In the genomic region with DNA sequence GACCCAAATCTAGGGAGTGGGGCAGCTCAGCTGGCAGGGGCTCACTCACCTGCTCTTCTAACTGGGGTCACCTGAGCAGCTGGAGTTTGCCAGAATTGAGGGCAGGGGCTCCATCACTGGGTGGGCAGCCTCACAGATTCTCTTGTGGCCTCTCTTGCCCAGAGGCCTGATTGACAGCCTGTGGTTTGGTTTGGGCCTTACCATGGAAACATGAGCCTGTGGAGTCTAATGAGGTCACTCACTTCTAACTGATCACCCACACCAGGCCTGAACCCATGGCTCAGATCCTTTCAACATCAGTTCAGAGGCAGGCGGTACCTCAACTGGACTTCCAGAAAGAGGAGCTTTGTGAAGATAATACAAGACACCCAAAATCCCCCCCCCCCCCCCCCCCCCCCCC, we compare ENCODE assay signal across 9 mouse cellular contexts. TPM values are rescaled to one million over a fixed set of nuclear protein-coding genes. Genes with fewer than 3 reads are reported as not detected.
DNase-seq lines count a peak whose midpoint lies in the region; ATAC-seq and TF ChIP-seq lines count a peak whose summit lies in the region.
"Had no signal": no experiment of that assay in that cellular context is flagged by ENCODE, and none has a peak within 500 bp of the region (broad histone marks: within the 10 kb centered on the region; RNA-seq: fewer than 3 reads in every experiment).

No protein-coding gene starts in this region.

- H3K36me3 ChIP-seq in heart, adult 2 months (ENCODE audit: control insufficient read depth, insufficient read depth, low read length), result no peaks in the 10 kb centered on the region
- no peaks in the 10 kb centered on the region for H3K36me3 ChIP-seq in CH12.LX (replicated peaks in 1 of 2; ENCODE audit: control insufficient read depth in 1 of 2, insufficient read depth in 1 of 2, low read length in 1 of 2)
- no peaks in the 10 kb centered on the region for H3K36me3 ChIP-seq in forebrain, embryonic 16.5 days (ENCODE audit: control insufficient read depth, insufficient read depth)

- 54% methylated on average over 1 of the region's 1 CpGs for WGBS in heart, adult 2 months
- WGBS in forebrain, embryonic 16.5 days, result 11% methylated on average over 1 of the region's 1 CpGs

- intact Hi-C loops in heart, adult 2 months (cut with DNase I), result no loop called here
- intact Hi-C loops in heart, postnatal 14 days (cut with DNase I), result no loop called here

- peak; percentile 56 for ATAC-seq in forebrain, embryonic 16.5 days
- ATAC-seq in erythroid progenitor cell, adult 5-6 weeks (replicated peaks; ENCODE audit: low FRiP score, poor library complexity, severe bottlenecking), result no peak

- DNase-seq in heart, adult 2 months, result peak; percentile 20 to 23
- DNase-seq in heart, postnatal 14 days, result no peak
- peak; percentile 55 for DNase-seq in CH12.LX (ENCODE audit: extremely low read depth)
- DNase-seq in lung, postnatal 36 days, result peak; percentile 7
- no peak for DNase-seq in testis, postnatal 14 days (ENCODE audit: low spot score)
- no peak for DNase-seq in adrenal gland, postnatal 25 days

- dilution Hi-C loops in CH12.LX (cut with MboI; ENCODE audit: extremely low pct_ligation_motif_present, extremely low pct_unique_long_range_greater_than_20kb, low sequenced_read_pairs), result no loop called here

- peak overlapping the region; percentile 82 for H3K4me2 ChIP-seq in CH12.LX (ENCODE audit: insufficient read depth, low read depth, poor library complexity, severe bottlenecking)
- H3K4me2 ChIP-seq in forebrain, embryonic 16.5 days (ENCODE audit: low read length), result peak overlapping the region; percentile 23

- H3K9me3 ChIP-seq in CH12.LX (replicated peaks; ENCODE audit: low read length), result no peaks in the 10 kb centered on the region
- no peaks in the 10 kb centered on the region for H3K9me3 ChIP-seq in forebrain, embryonic 16.5 days (ENCODE audit: control insufficient read depth, low read length)

- TF ChIP-seq POLR2A in heart, adult 2 months (IDR thresholded peaks at IDR 0.05; ENCODE audit: insufficient read depth, low read depth, low read length), result no peak
- TF ChIP-seq POLR2A in CH12.LX (IDR thresholded peaks at IDR 0.05; ENCODE audit: low read depth, low read length), result no peak

- no peak for TF ChIP-seq RAD21 in CH12.LX (IDR thresholded peaks at IDR 0.05; ENCODE audit: low read depth, low read length)

- TF ChIP-seq CTCF in heart, adult 2 months (IDR thresholded peaks at IDR 0.05), result no peak
- TF ChIP-seq CTCF in CH12.LX (conservative IDR thresholded peaks at IDR 0.05 in 1 of 2, IDR thresholded peaks at IDR 0.05 in 1 of 2; ENCODE audit: low read depth in 2 of 2, low read length in 2 of 2), result no peak

- in situ Hi-C loops in CH12.LX (cut with MboI; ENCODE audit: low pct_ligation_motif_present, low pct_unique_long_range_greater_than_20kb, low sequenced_read_pairs), result no loop called here

- no peak overlapping the region for H3K4me3 ChIP-seq in heart, adult 2 months
- H3K4me3 ChIP-seq in CH12.LX (replicated peaks in 1 of 3; ENCODE audit: low read depth in 2 of 3, low read length in 2 of 3, poor library complexity in 1 of 3), result no peak overlapping the region
- no peak overlapping the region for H3K4me3 ChIP-seq in forebrain, embryonic 16.5 days (replicated peaks; ENCODE audit: low read length)

- no peaks in the 10 kb centered on the region for H3K79me2 ChIP-seq in heart, adult 2 months (replicated peaks; ENCODE audit: control insufficient read depth, insufficient read depth, low read length)
- no peaks in the 10 kb centered on the region for H3K79me2 ChIP-seq in CH12.LX (replicated peaks; ENCODE audit: control insufficient read depth, extremely low read depth, insufficient read depth, poor library complexity, severe bottlenecking)

- no peaks in the 10 kb centered on the region for H3K27me3 ChIP-seq in heart, adult 2 months (ENCODE audit: control insufficient read depth, insufficient read depth, low read length)
- no peaks in the 10 kb centered on the region for H3K27me3 ChIP-seq in CH12.LX (replicated peaks)
- H3K27me3 ChIP-seq in forebrain, embryonic 16.5 days (replicated peaks; ENCODE audit: control insufficient read depth, insufficient read depth, low read length), result no peaks in the 10 kb centered on the region

- H3K27ac ChIP-seq in heart, adult 2 months, result no peak overlapping the region; the same call in 1 of the 2 replicates
- no peak overlapping the region for H3K27ac ChIP-seq in CH12.LX (ENCODE audit: insufficient read depth, low read depth)
- H3K27ac ChIP-seq in forebrain, embryonic 16.5 days (ENCODE audit: low read length), result peak overlapping the region; percentile 69

- no peak for TF ChIP-seq EP300 in heart, adult 2 months (IDR thresholded peaks at IDR 0.05; ENCODE audit: insufficient read depth, low read depth, low read length)
- no peak for TF ChIP-seq EP300 in CH12.LX (IDR thresholded peaks at IDR 0.05; ENCODE audit: low read length)

- no peak overlapping the region for H3K9ac ChIP-seq in heart, adult 2 months (ENCODE audit: low read depth, low read length)
- no peak overlapping the region for H3K9ac ChIP-seq in CH12.LX (ENCODE audit: insufficient read depth, low read depth)
- no peak overlapping the region for H3K9ac ChIP-seq in forebrain, embryonic 16.5 days (replicated peaks; ENCODE audit: low read depth, low read length)

- peaks cover 2% of the 10 kb centered on the region; the same call in 1 of the 2 replicates for H3K4me1 ChIP-seq in heart, adult 2 months (ENCODE audit: control insufficient read depth, insufficient read depth, low read length)
- H3K4me1 ChIP-seq in CH12.LX (ENCODE audit: control insufficient read depth in 1 of 2, insufficient read depth in 2 of 2), result peaks cover 9 to 32% of the 10 kb centered on the region in 2 experiments
- H3K4me1 ChIP-seq in forebrain, embryonic 16.5 days (replicated peaks; ENCODE audit: control insufficient read depth, insufficient read depth, low read length), result peaks cover 17% of the 10 kb centered on the region

TF ChIP-seq in CH12.LX, 34 proteins besides CTCF, POLR2A, EP300 and RAD21:
- TF ChIP-seq CHD1 (IDR thresholded peaks at IDR 0.05; ENCODE audit: low read depth, low read length) (no peak), TCF12 (IDR thresholded peaks at IDR 0.05; ENCODE audit: low read depth, low read length) (no peak), SMC3 (IDR thresholded peaks at IDR 0.05; ENCODE audit: low read depth, low read length) (no peak), SIN3A (IDR thresholded peaks at IDR 0.05; ENCODE audit: low read length) (no peak), ZNF384 (IDR thresholded peaks at IDR 0.05; ENCODE audit: low read depth, low read length) (no peak), TBP (conservative IDR thresholded peaks at IDR 0.05; ENCODE audit: low read depth, low read length) (no peak), IRF4 (IDR thresholded peaks at IDR 0.05; ENCODE audit: low read depth, low read length) (no peak), CHD2 (IDR thresholded peaks at IDR 0.05; ENCODE audit: low read length) (no peak), ELF1 (IDR thresholded peaks at IDR 0.05; ENCODE audit: low read depth, low read length) (no peak)

RNA-seq across cellular contexts. Expression of gene Nos2, which starts 33.9 kb away (rescaled TPM):
- 1 to 10 TPM; 5.0 to 5.7 TPM for total RNA-seq in heart, adult 2 months (2021)
- 8.3 TPM in 2 replicates for polyA plus RNA-seq in heart, adult 2 months (2012; rRNA removed)
- 1 to 10 TPM; 6.6 TPM for total RNA-seq in heart, postnatal 14 days (2021)
- total RNA-seq in CH12.LX (2012; rRNA removed), result 0.80 and 3.4 TPM in 2 replicates
- total RNA-seq in CH12.LX (2014; rRNA removed), result 1.3 and 1.6 TPM in 2 replicates
- polyA plus RNA-seq in CH12.LX (2012; ENCODE audit: insufficient read length, low read depth), result 1.8 and 2.0 TPM in 2 replicates
- polyA plus RNA-seq in forebrain, embryonic 16.5 days (2015; fragmentation: Nextera tagmentation; extraction: Ambion mirVana), result 1.2 and 1.4 TPM in 2 replicates
- not detected in 2 replicates for total RNA-seq in erythroid progenitor cell, adult 5-6 weeks (2015; ENCODE audit: low replicate concordance)
- total RNA-seq in erythroid progenitor cell, adult 5-6 weeks (2017; ENCODE audit: low replicate concordance), result not detected in 2 replicates
- 2.0 and 2.4 TPM in 2 replicates for total RNA-seq in adrenal gland, postnatal 25 days (2021)
- total RNA-seq: neutrophil, adult 5-6 weeks had no signal

Comparison
In these comparisons a context has a peak if more than half of its experiments do, and no peak if none do; other contexts are left out.
1. DNase-seq: peak in heart, adult 2 months (2 of 2), CH12.LX (single experiment) and lung, postnatal 36 days (single experiment); none in heart, postnatal 14 days (0 of 2), testis, postnatal 14 days (single experiment) and adrenal gland, postnatal 25 days (single experiment).